Mouse (Mus musculus): ENCODE results near the gene Pde11a. TPM values are rescaled to one million over a fixed set of nuclear protein-coding genes. Genes with fewer than 3 reads are reported as not detected.

Gene Pde11a
- polyA plus RNA-seq, 1 experiment, result not detected

- WGBS, result 87% methylated on average over 5 of the region's 5 CpGs
- Histone ChIP-seq H3K4me3 (replicated peaks; ENCODE audit: control insufficient read depth, low read depth, low read length) (no peak overlapping the region), H3K27ac (ENCODE audit: control insufficient read depth, insufficient read depth, low read depth, low read length, poor library complexity) (no peak overlapping the region), H3K4me1 (ENCODE audit: control insufficient read depth, insufficient read depth, low read length) (no peaks in the 10 kb centered on the region)
- TF ChIP-seq POLR2A (IDR thresholded peaks at IDR 0.05; ENCODE audit: borderline replicate concordance, control insufficient read depth, low read depth, low read length) (no peak), CTCF (IDR thresholded peaks at IDR 0.05; ENCODE audit: control insufficient read depth, insufficient read depth, low read length) (no peak)
Observed at GRCm38 (mm10) chr2:76095861-76096260, 242.7 kb downstream of the Pde11a start.

GRCm38 (mm10) chr2:76090506-76090905 lies 248.1 kb downstream of the Pde11a start:
- H3K27ac ChIP-seq (ENCODE audit: control insufficient read depth, insufficient read depth, low read depth, low read length, poor library complexity), result no peak overlapping the region
- no peak overlapping the region for H3K4me3 ChIP-seq (replicated peaks; ENCODE audit: control insufficient read depth, low read depth, low read length)
- H3K4me1 ChIP-seq (ENCODE audit: control insufficient read depth, insufficient read depth, low read length), result no peaks in the 10 kb centered on the region
- no peak for TF ChIP-seq CTCF (IDR thresholded peaks at IDR 0.05; ENCODE audit: control insufficient read depth, insufficient read depth, low read length)
- no peak for TF ChIP-seq POLR2A (IDR thresholded peaks at IDR 0.05; ENCODE audit: borderline replicate concordance, control insufficient read depth, low read depth, low read length)

GRCm38 (mm10) chr2:76088844-76089243 lies 249.7 kb downstream of the Pde11a start:
- Histone ChIP-seq H3K27ac (ENCODE audit: control insufficient read depth, insufficient read depth, low read depth, low read length, poor library complexity) (no peak overlapping the region), H3K4me1 (ENCODE audit: control insufficient read depth, insufficient read depth, low read length) (no peaks in the 10 kb centered on the region), H3K4me3 (replicated peaks; ENCODE audit: control insufficient read depth, low read depth, low read length) (no peak overlapping the region)
- TF ChIP-seq POLR2A (IDR thresholded peaks at IDR 0.05; ENCODE audit: borderline replicate concordance, control insufficient read depth, low read depth, low read length), result no peak
- no peak for TF ChIP-seq CTCF (IDR thresholded peaks at IDR 0.05; ENCODE audit: control insufficient read depth, insufficient read depth, low read length)
- 65% methylated on average over 4 of the region's 4 CpGs for WGBS

- Histone ChIP-seq H3K4me3 (replicated peaks; ENCODE audit: control insufficient read depth, low read depth, low read length) (no peak overlapping the region), H3K27ac (ENCODE audit: control insufficient read depth, insufficient read depth, low read depth, low read length, poor library complexity) (no peak overlapping the region), H3K4me1 (ENCODE audit: control insufficient read depth, insufficient read depth, low read length) (no peaks in the 10 kb centered on the region)
- TF ChIP-seq CTCF (IDR thresholded peaks at IDR 0.05; ENCODE audit: control insufficient read depth, insufficient read depth, low read length) (no peak), POLR2A (IDR thresholded peaks at IDR 0.05; ENCODE audit: borderline replicate concordance, control insufficient read depth, low read depth, low read length) (no peak)
- WGBS, result 73% methylated on average over 5 of the region's 5 CpGs
Observed at GRCm38 (mm10) chr2:76088413-76088812, 250.2 kb downstream of the Pde11a start.

GRCm38 (mm10) chr2:76087170-76087569 lies 251.4 kb downstream of the Pde11a start:
- Histone ChIP-seq H3K4me3 (replicated peaks; ENCODE audit: control insufficient read depth, low read depth, low read length) (no peak overlapping the region), H3K4me1 (ENCODE audit: control insufficient read depth, insufficient read depth, low read length) (no peaks in the 10 kb centered on the region), H3K27ac (ENCODE audit: control insufficient read depth, insufficient read depth, low read depth, low read length, poor library complexity) (no peak overlapping the region)
- 81% methylated on average over 3 of the region's 3 CpGs for WGBS
- TF ChIP-seq POLR2A (IDR thresholded peaks at IDR 0.05; ENCODE audit: borderline replicate concordance, control insufficient read depth, low read depth, low read length), result no peak
- TF ChIP-seq CTCF (IDR thresholded peaks at IDR 0.05; ENCODE audit: control insufficient read depth, insufficient read depth, low read length), result no peak

GRCm38 (mm10) chr2:76084982-76085381 lies 253.6 kb downstream of the Pde11a start:
- Histone ChIP-seq H3K4me1 (ENCODE audit: control insufficient read depth, insufficient read depth, low read length) (no peaks in the 10 kb centered on the region), H3K27ac (ENCODE audit: control insufficient read depth, insufficient read depth, low read depth, low read length, poor library complexity) (no peak overlapping the region), H3K4me3 (replicated peaks; ENCODE audit: control insufficient read depth, low read depth, low read length) (no peak overlapping the region)
- WGBS, result 14% methylated on average over 4 of the region's 4 CpGs
- TF ChIP-seq CTCF (IDR thresholded peaks at IDR 0.05; ENCODE audit: control insufficient read depth, insufficient read depth, low read length) (no peak), POLR2A (IDR thresholded peaks at IDR 0.05; ENCODE audit: borderline replicate concordance, control insufficient read depth, low read depth, low read length) (no peak)

GRCm38 (mm10) chr2:76083901-76084300 lies 254.7 kb downstream of the Pde11a start:
- 74% methylated on average over 3 of the region's 3 CpGs for WGBS

GRCm38 (mm10) chr2:76083396-76083795 lies 255.2 kb downstream of the Pde11a start:
- no peak overlapping the region for H3K4me3 ChIP-seq (replicated peaks; ENCODE audit: control insufficient read depth, low read depth, low read length)
- WGBS, result 82% methylated on average over 2 of the region's 2 CpGs
- no peaks in the 10 kb centered on the region for H3K4me1 ChIP-seq (ENCODE audit: control insufficient read depth, insufficient read depth, low read length)
- TF ChIP-seq POLR2A (IDR thresholded peaks at IDR 0.05; ENCODE audit: borderline replicate concordance, control insufficient read depth, low read depth, low read length) (no peak), CTCF (IDR thresholded peaks at IDR 0.05; ENCODE audit: control insufficient read depth, insufficient read depth, low read length) (no peak)
- no peak overlapping the region for H3K27ac ChIP-seq (ENCODE audit: control insufficient read depth, insufficient read depth, low read depth, low read length, poor library complexity)

More at GRCm38 (mm10) chr2:76083901-76084300, 254.7 kb downstream of the Pde11a start:
- Histone ChIP-seq H3K4me1 (ENCODE audit: control insufficient read depth, insufficient read depth, low read length) (no peaks in the 10 kb centered on the region), H3K4me3 (replicated peaks; ENCODE audit: control insufficient read depth, low read depth, low read length) (no peak overlapping the region), H3K27ac (ENCODE audit: control insufficient read depth, insufficient read depth, low read depth, low read length, poor library complexity) (no peak overlapping the region)
- TF ChIP-seq CTCF (IDR thresholded peaks at IDR 0.05; ENCODE audit: control insufficient read depth, insufficient read depth, low read length), result no peak
- TF ChIP-seq POLR2A (IDR thresholded peaks at IDR 0.05; ENCODE audit: borderline replicate concordance, control insufficient read depth, low read depth, low read length), result no peak

- Histone ChIP-seq H3K4me1 (ENCODE audit: control insufficient read depth, insufficient read depth, low read length) (no peaks in the 10 kb centered on the region), H3K4me3 (replicated peaks; ENCODE audit: control insufficient read depth, low read depth, low read length) (no peak overlapping the region), H3K27ac (ENCODE audit: control insufficient read depth, insufficient read depth, low read depth, low read length, poor library complexity) (no peak overlapping the region)
- 50% methylated on average over 5 of the region's 5 CpGs for WGBS
- TF ChIP-seq POLR2A (IDR thresholded peaks at IDR 0.05; ENCODE audit: borderline replicate concordance, control insufficient read depth, low read depth, low read length) (no peak), CTCF (IDR thresholded peaks at IDR 0.05; ENCODE audit: control insufficient read depth, insufficient read depth, low read length) (no peak)
Observed at GRCm38 (mm10) chr2:76081991-76082390, 256.6 kb downstream of the Pde11a start.

Measured in bone marrow, adult 2 months (tissue).